Mouse (Mus musculus) embryo, embryonic 9.5 days (tissue): ENCODE measurements at regions not wholly inside any gene's neighbourhood (a gene's known extent, or its start where the extent isn't known, plus 50 kb on each side); places are given as distances from the start of the nearest gene placed in this dataset.

Source experiments
- DNase-seq: peaks from one replicate; pipeline ENCODE4 v3.0.0-alpha.2; 2017; ENCODE audit errors: extremely low spot score

DNA sequence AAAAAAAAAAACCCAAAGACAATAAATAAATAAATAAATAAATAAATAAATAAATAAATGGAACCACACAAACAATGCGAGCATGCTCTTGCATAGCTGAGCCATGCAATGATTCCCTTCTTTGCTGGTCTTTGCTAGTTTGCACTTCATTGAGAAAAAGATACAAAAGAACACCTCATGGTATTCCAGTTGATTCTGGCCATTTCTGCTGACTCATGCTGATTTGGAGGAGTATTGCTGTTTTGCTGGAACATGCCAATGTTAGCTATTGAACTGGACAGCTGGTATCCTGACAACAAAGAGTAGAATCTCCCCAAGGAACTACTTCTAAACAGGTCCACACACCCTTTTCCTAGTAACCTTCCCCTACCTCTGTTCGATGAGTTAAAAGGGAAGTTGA lies 60.2 kb downstream of the Htr1a start:
- no peak for DNase-seq

DNA sequence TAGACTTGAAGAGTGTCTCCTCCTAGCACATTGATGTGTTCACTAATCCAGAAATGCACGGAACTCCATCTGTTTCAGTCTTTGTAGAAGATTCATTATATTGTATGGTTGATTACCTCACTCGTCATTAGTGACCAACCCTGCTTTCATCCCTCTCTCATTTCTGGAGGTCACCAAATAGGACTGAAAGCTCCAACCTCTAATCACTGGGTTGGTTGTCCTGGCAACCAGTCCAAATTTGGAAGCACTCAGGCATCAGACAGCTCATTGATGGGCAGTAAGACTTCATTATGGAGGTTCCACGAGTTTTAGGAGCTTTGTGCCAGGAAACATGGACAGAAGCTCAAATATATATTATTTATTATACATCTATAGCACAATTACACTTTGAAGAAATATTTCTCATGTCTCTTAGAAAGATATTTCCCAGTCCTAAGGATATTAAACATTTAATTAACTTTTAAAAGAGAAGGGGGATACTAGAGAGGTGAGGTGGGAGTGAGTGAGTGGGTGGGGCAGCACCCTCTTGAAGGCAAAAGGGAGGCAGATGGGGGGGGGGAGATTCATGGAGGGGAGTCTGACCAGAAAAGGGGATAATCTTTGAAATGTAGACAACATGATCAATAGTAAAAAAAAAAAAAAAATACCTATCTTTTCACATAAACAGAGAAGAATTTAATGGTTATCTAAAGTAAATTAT lies 94.7 kb downstream of the Htr1a start:
- peak; percentile 28 for DNase-seq

DNA sequence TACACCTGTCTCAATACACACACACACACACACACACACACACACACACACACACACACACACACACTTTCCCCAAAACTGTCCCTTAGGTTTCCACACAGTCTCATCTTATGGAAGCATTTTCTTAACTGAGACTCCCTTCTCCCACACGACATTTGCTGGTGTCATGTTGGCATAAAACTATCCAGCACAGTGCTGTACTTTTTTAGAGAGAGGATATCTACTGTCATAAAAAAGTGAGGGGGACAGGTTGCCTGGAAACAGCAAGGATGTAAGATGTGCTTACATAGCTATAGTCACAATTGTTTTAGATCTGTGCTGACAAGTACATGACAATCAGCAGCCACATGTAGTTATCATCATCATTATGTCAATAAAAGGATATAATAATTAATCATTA lies 129.8 kb downstream of the Htr1a start:
- DNase-seq: no peak

DNA sequence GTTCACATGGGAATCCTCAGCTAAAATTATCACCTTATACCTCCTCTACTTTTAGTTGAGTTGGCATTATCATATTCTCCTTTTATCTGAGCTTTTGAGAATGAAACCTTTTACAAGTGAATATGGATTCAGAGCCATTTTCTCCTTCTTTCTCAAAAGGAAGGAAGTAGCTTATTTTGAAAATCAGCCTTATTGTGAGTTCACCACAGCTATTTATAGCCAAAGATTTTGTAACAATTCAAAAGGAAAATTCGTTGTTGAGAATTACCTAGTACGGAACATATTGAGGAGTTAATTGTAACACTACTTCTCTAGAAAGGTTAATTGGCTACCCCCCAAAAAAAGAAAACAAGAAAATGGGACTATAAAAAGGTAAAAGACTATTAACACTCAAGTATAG lies 163.0 kb downstream of the Htr1a start:
- DNase-seq: no peak

- no peak for DNase-seq
Measured at GRCm38 (mm10) chr13:105619308-105619707, 175.9 kb downstream of the Htr1a start.

GRCm38 (mm10) chr13:105620867-105621266 lies 177.4 kb downstream of the Htr1a start:
- no peak for DNase-seq

GRCm38 (mm10) chr13:105628618-105629017 lies 185.2 kb downstream of the Htr1a start:
- DNase-seq: no peak

DNA sequence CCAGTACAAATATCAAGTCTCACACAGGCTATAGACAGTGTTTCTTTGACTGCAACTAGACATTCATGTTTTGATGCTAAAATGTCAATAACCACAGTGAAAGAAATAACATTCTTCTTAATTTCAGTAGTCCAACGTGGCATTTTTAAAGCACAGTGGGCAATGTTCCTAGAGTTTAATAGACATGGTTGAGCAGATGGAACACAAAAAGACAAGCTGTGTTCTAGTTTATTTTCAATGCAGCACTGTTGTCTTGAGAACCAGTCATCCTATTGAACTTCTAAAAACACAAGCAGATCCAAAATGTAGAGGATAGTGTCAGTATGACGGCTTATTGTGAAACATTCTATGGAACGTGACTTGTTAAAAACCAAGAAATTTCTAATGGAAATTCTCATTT lies 205.2 kb downstream of the Htr1a start:
- no peak for DNase-seq
